Mouse (Mus musculus) stomach, embryonic 14.5 days (tissue): ENCODE measurements around the gene S100a5. TPM values are rescaled to one million over a fixed set of nuclear protein-coding genes. Genes with fewer than 3 reads are reported as not detected.

Source experiments
- ATAC-seq: fragments of 200-750 bp; cut with Nextera tagmentation; 2 replicates; pipeline ENCODE4 v1.8.0; 2017; ENCODE audit warnings: low read depth, moderate TSS enrichment; ENCODE audit not compliant: insufficient number of reproducible peaks, insufficient read depth, low FRiP score
- H3K27ac ChIP-seq: fragments of 300-500 bp; sonication (generic); 2 replicates; pipeline ENCODE4 v1.5.1; 2014; ENCODE audit warnings: mild to moderate bottlenecking, low read length, moderate library complexity, mixed read lengths
- H3K27me3 ChIP-seq: fragments of 300-500 bp; sonication (generic); 2 replicates; pipeline ENCODE4 v1.6.1; 2014; ENCODE audit warnings: low read length, control low read depth, mixed read lengths; ENCODE audit not compliant: control insufficient read depth, insufficient read depth
- H3K36me3 ChIP-seq: fragments of 300-500 bp; sonication (generic); 2 replicates; pipeline ENCODE4 v1.6.1; 2014; ENCODE audit warnings: mild to moderate bottlenecking, control low read depth, low read length, moderate library complexity, mixed read lengths; ENCODE audit not compliant: control insufficient read depth, insufficient read depth
- H3K4me1 ChIP-seq: fragments of 300-500 bp; sonication (generic); 2 replicates; pipeline ENCODE4 v1.6.1; 2014; ENCODE audit warnings: low read length, control low read depth, mixed read lengths; ENCODE audit not compliant: control insufficient read depth, insufficient read depth
- H3K4me2 ChIP-seq: fragments of 300-500 bp; sonication (generic); replicated peaks from 2 replicates; pipeline ENCODE4 v1.6.1; 2014; ENCODE audit warnings: low read depth, low read length, control low read depth
- H3K4me3 ChIP-seq: fragments of 300-500 bp; sonication (generic); 2 replicates; pipeline ENCODE4 v1.5.1; 2014; ENCODE audit warnings: low read depth, low read length, control low read depth
- H3K9ac ChIP-seq: fragments of 300-500 bp; sonication (generic); replicated peaks from 2 replicates; pipeline ENCODE4 v1.6.1; 2014; ENCODE audit warnings: low read depth, mild to moderate bottlenecking, control low read depth, low read length, moderate library complexity, mixed read lengths
- H3K9me3 ChIP-seq: fragments of 300-500 bp; sonication (generic); 2 replicates; pipeline ENCODE4 v1.6.1; 2016; ENCODE audit warnings: low read depth, low read length, control low read depth; ENCODE audit not compliant: control insufficient read depth
- WGBS: fragments of 180-500 bp; shearing (Covaris S2); extraction: QIAGEN DNeasy Blood & Tissue Kit; methylation state at CpG from one replicate; pipeline ENCODE4 v1.1.7; 2014; 5-methylcytosine and 5-hydroxymethylcytosine counted together
- polyA plus RNA-seq: library from polyadenylated mRNA; unstranded; fragments of >200 nt; fragmentation: Nextera tagmentation; extraction: Ambion mirVana; gene quantifications from 2 replicates; pipeline ENCODE4 v1.2.1, GENCODE M21; 2014

Gene S100a5
- polyA plus RNA-seq, 1 experiment from 2014 or later = 0.71 TPM

GRCm38 (mm10) chr3:90582556-90582955 is 25.8 kb upstream of the S100a5 start:
- Histone ChIP-seq H3K9ac (no peak overlapping the region), H3K27ac (no peak overlapping the region), H3K9me3 (no peaks in the 10 kb centered on the region), H3K4me3 (no peak overlapping the region), H3K27me3 (no peaks in the 10 kb centered on the region), H3K4me1 (no peaks in the 10 kb centered on the region), H3K36me3 (no peaks in the 10 kb centered on the region), H3K4me2 (no peak overlapping the region)
- WGBS = 87% methylated on average over 4 of the region's 4 CpGs
- ATAC-seq = no peak

DNA sequence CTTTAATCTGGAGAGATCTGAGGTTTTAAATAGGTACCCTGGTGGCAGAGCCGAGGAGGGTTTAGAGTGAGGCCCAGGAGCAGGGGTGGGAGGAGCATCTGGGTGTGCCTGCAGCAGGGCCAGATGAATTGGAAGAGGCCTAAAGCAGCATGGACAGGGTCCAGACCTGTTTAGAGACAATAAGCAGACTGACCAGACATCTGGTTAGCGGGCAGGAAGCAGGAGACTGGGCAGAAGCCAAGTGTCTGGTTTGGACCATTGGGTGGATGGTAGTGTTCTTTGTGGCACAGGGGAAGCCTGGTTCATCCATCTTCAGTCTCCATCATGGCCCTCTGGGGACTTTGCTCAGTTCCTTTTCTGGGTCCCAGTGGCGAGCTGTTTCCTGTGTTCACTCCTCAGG is 24.4 kb upstream of the S100a5 start:
- H3K9ac ChIP-seq = no peak overlapping the region
- no peak overlapping the region for H3K4me2 ChIP-seq
- H3K4me1 ChIP-seq = no peaks in the 10 kb centered on the region
- no peak overlapping the region for H3K27ac ChIP-seq
- 40% methylated on average over 3 of the region's 3 CpGs for WGBS
- H3K9me3 ChIP-seq = no peaks in the 10 kb centered on the region
- H3K36me3 ChIP-seq = no peaks in the 10 kb centered on the region
- ATAC-seq = no peak
- H3K4me3 ChIP-seq = no peak overlapping the region
- H3K27me3 ChIP-seq = no peaks in the 10 kb centered on the region

GRCm38 (mm10) chr3:90585595-90585994 is 22.7 kb upstream of the S100a5 start:
- no peak overlapping the region for H3K27ac ChIP-seq
- 35% methylated on average over 5 of the region's 5 CpGs for WGBS
- no peaks in the 10 kb centered on the region for H3K27me3 ChIP-seq
- H3K9me3 ChIP-seq = no peaks in the 10 kb centered on the region
- no peaks in the 10 kb centered on the region for H3K36me3 ChIP-seq
- no peak overlapping the region for H3K4me3 ChIP-seq
- H3K9ac ChIP-seq = no peak overlapping the region
- H3K4me2 ChIP-seq = no peak overlapping the region
- no peaks in the 10 kb centered on the region for H3K4me1 ChIP-seq
- peak; percentile 43; the same call in 1 of the 2 replicates for ATAC-seq

- no peaks in the 10 kb centered on the region for H3K4me1 ChIP-seq
- no peak overlapping the region for H3K4me3 ChIP-seq
- no peaks in the 10 kb centered on the region for H3K36me3 ChIP-seq
- H3K27ac ChIP-seq = peak overlapping the region; percentile 62
- H3K27me3 ChIP-seq = no peaks in the 10 kb centered on the region
- no peak overlapping the region for H3K4me2 ChIP-seq
- H3K9ac ChIP-seq = no peak overlapping the region
- no peaks in the 10 kb centered on the region for H3K9me3 ChIP-seq
- ATAC-seq = no peak
- 83% methylated on average over 15 of the region's 15 CpGs for WGBS
Observed at GRCm38 (mm10) chr3:90586016-90586643, 22.2 kb upstream of the S100a5 start.

DNA sequence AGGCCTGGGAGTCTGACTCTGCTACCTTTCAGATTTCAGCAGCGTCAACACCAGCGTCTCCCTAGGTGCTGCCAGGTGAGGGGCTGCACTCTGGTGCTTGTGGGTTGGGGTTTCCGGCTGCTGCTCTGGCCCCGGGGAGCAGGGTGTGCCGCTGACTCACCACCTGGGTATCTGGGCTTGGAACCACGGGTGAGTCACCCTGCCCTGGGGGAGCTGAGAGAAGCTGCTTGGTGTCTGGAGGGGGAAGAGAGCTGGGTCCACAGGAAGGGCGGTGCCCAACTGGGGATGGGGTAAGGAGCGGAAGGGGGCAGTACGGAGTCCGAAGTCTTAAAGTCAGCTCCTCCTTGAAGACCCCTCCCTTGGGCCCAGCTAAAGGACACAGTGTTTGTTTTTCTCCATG is 21.4 kb upstream of the S100a5 start:
- Histone ChIP-seq H3K9me3 (no peaks in the 10 kb centered on the region), H3K4me3 (no peak overlapping the region), H3K4me2 (no peak overlapping the region), H3K27ac (peak overlapping the region; percentile 62), H3K4me1 (no peaks in the 10 kb centered on the region), H3K27me3 (no peaks in the 10 kb centered on the region), H3K9ac (no peak overlapping the region), H3K36me3 (no peaks in the 10 kb centered on the region)
- ATAC-seq = peak; percentile 83
- WGBS = 58% methylated on average over 10 of the region's 10 CpGs

- no peaks in the 10 kb centered on the region for H3K4me1 ChIP-seq
- H3K9me3 ChIP-seq = no peaks in the 10 kb centered on the region
- H3K9ac ChIP-seq = no peak overlapping the region
- H3K36me3 ChIP-seq = no peaks in the 10 kb centered on the region
- no peaks in the 10 kb centered on the region for H3K27me3 ChIP-seq
- no peak overlapping the region for H3K4me3 ChIP-seq
- peak overlapping the region; percentile 62 for H3K27ac ChIP-seq
- H3K4me2 ChIP-seq = no peak overlapping the region
- ATAC-seq = no peak
- WGBS = 88% methylated on average over 14 of the region's 14 CpGs
Observed at GRCm38 (mm10) chr3:90587361-90588101, 20.8 kb upstream of the S100a5 start.

GRCm38 (mm10) chr3:90589390-90589789 is 18.9 kb upstream of the S100a5 start:
- Histone ChIP-seq H3K27me3 (no peaks in the 10 kb centered on the region), H3K4me1 (no peaks in the 10 kb centered on the region), H3K4me2 (no peak overlapping the region)

GRCm38 (mm10) chr3:90589947-90590346 is 18.4 kb upstream of the S100a5 start, which contains the start of gene S100a2:
S100a2 (plus strand) TSS chr3:90590247.
- no peak within 1 kb of the TSS for H3K4me2 ChIP-seq
- no peak within 1 kb of the TSS for H3K9ac ChIP-seq
- no peaks in the 10 kb centered on the region for H3K4me1 ChIP-seq
- no peak for ATAC-seq
- H3K9me3 ChIP-seq = no peaks in the 10 kb centered on the region
- H3K27me3 ChIP-seq = no peaks in the 10 kb centered on the region
- no peak within 1 kb of the TSS for H3K4me3 ChIP-seq
- no peaks in the 10 kb centered on the region for H3K36me3 ChIP-seq
- 85% methylated on average over 8 of the region's 8 CpGs for WGBS
- H3K27ac ChIP-seq = no peak within 1 kb of the TSS

More at GRCm38 (mm10) chr3:90589390-90589789, 18.9 kb upstream of the S100a5 start:
- Histone ChIP-seq H3K9me3 (no peaks in the 10 kb centered on the region), H3K4me3 (no peak overlapping the region), H3K36me3 (no peaks in the 10 kb centered on the region), H3K9ac (no peak overlapping the region), H3K27ac (no peak overlapping the region)
- ATAC-seq = no peak
- 76% methylated on average over 6 of the region's 6 CpGs for WGBS
